In the genomic region with DNA sequence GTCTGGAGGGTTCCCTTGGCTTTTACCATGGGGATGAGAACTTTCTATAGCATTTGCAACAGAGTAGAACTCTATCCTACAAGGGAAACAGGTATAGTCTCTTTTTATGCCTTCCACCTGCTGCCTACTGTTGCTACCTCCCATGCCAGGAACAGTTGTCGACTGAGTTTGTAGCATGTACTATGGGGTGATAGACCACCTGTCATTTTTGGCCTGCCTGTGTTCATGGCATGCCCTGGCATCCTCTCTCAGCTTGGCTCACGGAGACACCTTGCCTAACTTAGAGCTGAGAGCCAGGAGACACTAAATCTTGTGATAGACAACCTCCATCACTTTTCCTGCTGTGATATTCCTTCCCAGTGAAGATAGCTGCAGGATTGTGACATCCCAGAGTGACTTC, we compare ENCODE assay signal across 23 mouse cellular contexts.
"Had no signal": no experiment of that assay in that cellular context is flagged by ENCODE, and none has a peak within 500 bp of the region (broad histone marks: within the 10 kb centered on the region; RNA-seq: fewer than 3 reads in every experiment).

No protein-coding gene starts in this region.

- H3K27me3 ChIP-seq: heart, embryonic 13.5 days; heart, embryonic 15.5 days; hindbrain, embryonic 13.5 days; hindbrain, embryonic 15.5 days; kidney, embryonic 15.5 days; limb, embryonic 12.5 days; liver, embryonic 13.5 days had no signal

- H3K4me3 ChIP-seq: heart, embryonic 13.5 days; heart, embryonic 15.5 days; hindbrain, embryonic 13.5 days; hindbrain, embryonic 15.5 days; kidney, embryonic 15.5 days; limb, embryonic 12.5 days; liver, embryonic 13.5 days had no signal

- DNase-seq: gastrocnemius, postnatal 14 days; gastrocnemius, postnatal 36 days; heart, adult 18-20 months; heart, postnatal 14 days; heart, postnatal 36 days; kidney, adult 11 months; kidney, adult 2 months; kidney, adult 9 months; kidney, postnatal 14 days; kidney, postnatal 36 days; layer of hippocampus, adult 9-11 months; layer of hippocampus, postnatal 36 days; left cerebral cortex, postnatal 4 days; liver; liver, embryonic 13.5 days had no signal

- H3K4me1 ChIP-seq: heart, embryonic 13.5 days; heart, embryonic 15.5 days; kidney, embryonic 15.5 days; limb, embryonic 12.5 days; liver, embryonic 13.5 days had no signal

- H3K27ac ChIP-seq: heart, embryonic 13.5 days; heart, embryonic 15.5 days; hindbrain, embryonic 13.5 days; hindbrain, embryonic 15.5 days; hindbrain, postnatal 0 days; kidney, embryonic 15.5 days; kidney, postnatal 0 days; limb, embryonic 12.5 days; liver, embryonic 13.5 days had no signal

- H3K36me3 ChIP-seq: heart, embryonic 13.5 days; heart, embryonic 15.5 days; hindbrain, embryonic 13.5 days; hindbrain, embryonic 15.5 days; kidney, embryonic 15.5 days; limb, embryonic 12.5 days; liver, embryonic 13.5 days had no signal

- H3K9me3 ChIP-seq: heart, embryonic 13.5 days; heart, embryonic 15.5 days; hindbrain, embryonic 15.5 days; kidney, embryonic 15.5 days; limb, embryonic 12.5 days; liver, embryonic 13.5 days had no signal
